Mouse (Mus musculus) bone marrow macrophage, adult 2 months (primary cell): ENCODE data around the gene Prg3.

Experiments used
- CTCF ChIP-seq: IDR thresholded peaks from 2 replicates; pipeline ENCODE4 v1.5.1; 2012; ENCODE audit warnings: low read depth, mild to moderate bottlenecking, low read length, moderate library complexity
- POLR2A ChIP-seq: IDR thresholded peaks from 2 replicates; pipeline ENCODE4 v1.6.1; 2012; ENCODE audit warnings: mild to moderate bottlenecking, low read depth, low read length, borderline replicate concordance

- TF ChIP-seq POLR2A: no peak
- TF ChIP-seq CTCF: no peak
Measured at GRCm38 (mm10) chr2:84980188-84980587, 7.8 kb upstream of the Prg3 start, which contains the start of gene Prg2.
